Mouse (Mus musculus) hindbrain, embryonic 11.5 days (tissue): ENCODE measurements around the gene Rprd1b. TPM values are rescaled to one million over a fixed set of nuclear protein-coding genes. Genes with fewer than 3 reads are reported as not detected.

Experiments
- ATAC-seq: fragments of 200-750 bp; cut with Nextera tagmentation; 2 replicates; pipeline ENCODE4 v1.8.0; 2017; ENCODE audit warnings: mild to moderate bottlenecking, moderate TSS enrichment, moderate library complexity; ENCODE audit not compliant: low FRiP score
- DNase-seq: peaks from one replicate; pipeline ENCODE4 v3.0.0-alpha.2; 2015; ENCODE audit warnings: low spot score
- H3K27ac ChIP-seq: fragments of 300-500 bp; sonication (generic); 2 replicates; pipeline ENCODE4 v1.5.1; 2014; ENCODE audit warnings: mild to moderate bottlenecking, low read depth, low read length
- H3K27me3 ChIP-seq: fragments of 300-500 bp; sonication (generic); 2 replicates; pipeline ENCODE4 v1.6.1; 2014; ENCODE audit warnings: mild to moderate bottlenecking, low read length, moderate library complexity, mixed read lengths; ENCODE audit not compliant: control insufficient read depth, insufficient read depth
- H3K36me3 ChIP-seq: fragments of 300-500 bp; sonication (generic); 2 replicates; pipeline ENCODE4 v1.6.1; 2014; ENCODE audit warnings: mild to moderate bottlenecking, low read length, moderate library complexity, mixed read lengths; ENCODE audit not compliant: control insufficient read depth, insufficient read depth
- H3K4me1 ChIP-seq: fragments of 300-500 bp; sonication (generic); replicated peaks from 2 replicates; pipeline ENCODE4 v1.6.1; 2014; ENCODE audit warnings: low read length, mixed read lengths; ENCODE audit not compliant: control insufficient read depth, insufficient read depth
- H3K4me2 ChIP-seq: fragments of 300-500 bp; sonication (generic); replicated peaks from 2 replicates; pipeline ENCODE4 v1.6.1; 2014; ENCODE audit warnings: mild to moderate bottlenecking, low read depth, low read length
- H3K4me3 ChIP-seq: fragments of 300-500 bp; sonication (generic); 2 replicates; pipeline ENCODE4 v1.5.1; 2014; ENCODE audit warnings: low read depth, low read length
- H3K9ac ChIP-seq: fragments of 300-500 bp; sonication (generic); 2 replicates; pipeline ENCODE4 v1.6.1; 2014; ENCODE audit warnings: low read depth, low read length
- H3K9me3 ChIP-seq: fragments of 300-500 bp; sonication (generic); 2 replicates; pipeline ENCODE4 v1.6.1; 2016; ENCODE audit warnings: low read length; ENCODE audit not compliant: control insufficient read depth
- WGBS: fragments of 180-500 bp; shearing (Covaris S2); extraction: QIAGEN DNeasy Blood & Tissue Kit; methylation state at CpG from one replicate; pipeline ENCODE4 v1.1.7; 2014; 5-methylcytosine and 5-hydroxymethylcytosine counted together
- polyA plus RNA-seq: library from polyadenylated mRNA; unstranded; fragments of >200 nt; fragmentation: Nextera tagmentation; extraction: Ambion mirVana; gene quantifications from 2 replicates; pipeline ENCODE4 v1.2.1, GENCODE M21; 2014

Gene Rprd1b
- polyA plus RNA-seq, 1 experiment from 2014 or later, result 67.4 TPM

- 90% methylated on average over 7 of the region's 7 CpGs for WGBS
- no peak overlapping the region for H3K27ac ChIP-seq
- no peaks in the 10 kb centered on the region for H3K4me1 ChIP-seq
- no peaks in the 10 kb centered on the region for H3K27me3 ChIP-seq
- no peak overlapping the region for H3K4me2 ChIP-seq
- no peak overlapping the region for H3K4me3 ChIP-seq
- H3K9ac ChIP-seq, result no peak overlapping the region
- DNase-seq (no peak), ATAC-seq (no peak)
- H3K36me3 ChIP-seq, result no peaks in the 10 kb centered on the region
- no peaks in the 10 kb centered on the region for H3K9me3 ChIP-seq
Observed at GRCm38 (mm10) chr2:158155101-158155500, 126.8 kb downstream of the Rprd1b start.

- Histone ChIP-seq H3K27ac (no peak overlapping the region), H3K9ac (no peak overlapping the region), H3K4me1 (0 out of 2 replicates have a peak, but pooled peaks cover 3% of the 10 kb centered on the region), H3K9me3 (no peaks in the 10 kb centered on the region), H3K4me2 (no peak overlapping the region), H3K4me3 (no peak overlapping the region), H3K27me3 (no peaks in the 10 kb centered on the region), H3K36me3 (no peaks in the 10 kb centered on the region)
- ATAC-seq, result no peak
- 44% methylated on average over 2 of the region's 2 CpGs for WGBS
- DNase-seq, result no peak
Observed at GRCm38 (mm10) chr2:158155615-158156014, 127.3 kb downstream of the Rprd1b start.

- Histone ChIP-seq H3K36me3 (no peaks in the 10 kb centered on the region), H3K4me3 (no peak overlapping the region), H3K9me3 (no peaks in the 10 kb centered on the region), H3K27ac (no peak overlapping the region), H3K4me1 (0 out of 2 replicates have a peak, but pooled peaks cover 3% of the 10 kb centered on the region), H3K27me3 (no peaks in the 10 kb centered on the region), H3K4me2 (no peak overlapping the region), H3K9ac (no peak overlapping the region)
- ATAC-seq (no peak), DNase-seq (no peak)
- WGBS, result 92% methylated on average over 9 of the region's 9 CpGs
Observed at GRCm38 (mm10) chr2:158156487-158156886, 128.2 kb downstream of the Rprd1b start.

- ATAC-seq, result no peak
- H3K27ac ChIP-seq, result no peak overlapping the region
Observed at GRCm38 (mm10) chr2:158157654-158158053, 129.4 kb downstream of the Rprd1b start.

GRCm38 (mm10) chr2:158159376-158160235, 131.3 kb downstream of the Rprd1b start:
- H3K9me3 ChIP-seq, result no peaks in the 10 kb centered on the region
- DNase-seq, result no peak
- H3K27me3 ChIP-seq, result no peaks in the 10 kb centered on the region
- no peak overlapping the region for H3K4me3 ChIP-seq
- no peak overlapping the region for H3K27ac ChIP-seq
- no peak overlapping the region for H3K4me2 ChIP-seq
- no peak overlapping the region for H3K9ac ChIP-seq
- 0 out of 2 replicates have a peak, but pooled peaks cover 3% of the 10 kb centered on the region for H3K4me1 ChIP-seq
- WGBS, result 39% methylated on average over 7 of the region's 7 CpGs
- no peak for ATAC-seq
- no peaks in the 10 kb centered on the region for H3K36me3 ChIP-seq

More at GRCm38 (mm10) chr2:158157654-158158053, 129.4 kb downstream of the Rprd1b start:
- no peaks in the 10 kb centered on the region for H3K36me3 ChIP-seq
- 63% methylated on average over 8 of the region's 8 CpGs for WGBS
- H3K27me3 ChIP-seq, result no peaks in the 10 kb centered on the region
- DNase-seq, result no peak
- no peak overlapping the region for H3K4me3 ChIP-seq
- no peak overlapping the region for H3K4me2 ChIP-seq
- 0 out of 2 replicates have a peak, but pooled peaks cover 3% of the 10 kb centered on the region for H3K4me1 ChIP-seq
- H3K9me3 ChIP-seq, result no peaks in the 10 kb centered on the region
- no peak overlapping the region for H3K9ac ChIP-seq

- Histone ChIP-seq H3K4me3 (no peak overlapping the region), H3K9me3 (no peaks in the 10 kb centered on the region), H3K27ac (no peak overlapping the region), H3K27me3 (no peaks in the 10 kb centered on the region), H3K9ac (no peak overlapping the region), H3K4me2 (no peak overlapping the region), H3K4me1 (0 out of 2 replicates have a peak, but pooled peaks cover 3% of the 10 kb centered on the region), H3K36me3 (no peaks in the 10 kb centered on the region)
- DNase-seq, result no peak
- WGBS, result 84% methylated on average over 6 of the region's 6 CpGs
- ATAC-seq, result no peak
Observed at GRCm38 (mm10) chr2:158161761-158162160, 133.5 kb downstream of the Rprd1b start.

- ATAC-seq (no peak), DNase-seq (no peak)
- Histone ChIP-seq H3K4me3 (no peak overlapping the region), H3K36me3 (no peaks in the 10 kb centered on the region), H3K27ac (no peak overlapping the region), H3K9me3 (no peaks in the 10 kb centered on the region), H3K27me3 (no peaks in the 10 kb centered on the region), H3K4me1 (0 out of 2 replicates have a peak, but pooled peaks cover 3% of the 10 kb centered on the region), H3K9ac (no peak overlapping the region), H3K4me2 (no peak overlapping the region)
- 87% methylated on average over 6 of the region's 6 CpGs for WGBS
Observed at GRCm38 (mm10) chr2:158163034-158163433, 134.7 kb downstream of the Rprd1b start.

- Histone ChIP-seq H3K36me3 (no peaks in the 10 kb centered on the region), H3K9ac (no peak overlapping the region), H3K4me1 (no peaks in the 10 kb centered on the region), H3K4me2 (no peak overlapping the region), H3K4me3 (no peak overlapping the region), H3K27ac (no peak overlapping the region), H3K27me3 (no peaks in the 10 kb centered on the region), H3K9me3 (no peaks in the 10 kb centered on the region)
- 83% methylated on average over 4 of the region's 4 CpGs for WGBS
- DNase-seq (no peak), ATAC-seq (no peak)
Observed at GRCm38 (mm10) chr2:158165776-158166175, 137.5 kb downstream of the Rprd1b start.

GRCm38 (mm10) chr2:158166628-158167027, 138.3 kb downstream of the Rprd1b start:
- Histone ChIP-seq H3K9ac (no peak overlapping the region), H3K4me3 (no peak overlapping the region), H3K4me2 (no peak overlapping the region), H3K9me3 (no peaks in the 10 kb centered on the region), H3K27ac (no peak overlapping the region), H3K4me1 (no peaks in the 10 kb centered on the region), H3K27me3 (no peaks in the 10 kb centered on the region), H3K36me3 (no peaks in the 10 kb centered on the region)
- no peak for ATAC-seq
- 84% methylated on average over 7 of the region's 7 CpGs for WGBS
- DNase-seq, result no peak
